Mouse (Mus musculus) forebrain, embryonic 14.5 days (tissue): ENCODE data around the gene Tppp2. TPM values are rescaled to one million over a fixed set of nuclear protein-coding genes. Genes with fewer than 3 reads are reported as not detected.

Experiments
- ATAC-seq: fragments of 200-750 bp; cut with Nextera tagmentation; 2 replicates; pipeline ENCODE4 v1.8.0; 2017; ENCODE audit warnings: mild to moderate bottlenecking, moderate library complexity
- DNase-seq: peaks from one replicate; pipeline ENCODE4 v3.0.0-alpha.2; 2015; ENCODE audit warnings: low spot score
- H3K27ac ChIP-seq: fragments of 300-500 bp; sonication (generic); 2 replicates; pipeline ENCODE4 v1.5.1; 2014; ENCODE audit warnings: low read depth, mild to moderate bottlenecking, control low read depth, low read length, moderate library complexity
- H3K27me3 ChIP-seq: fragments of 300-500 bp; sonication (generic); replicated peaks from 2 replicates; pipeline ENCODE4 v1.6.1; 2014; ENCODE audit warnings: low read length, control low read depth, mixed read lengths; ENCODE audit not compliant: control insufficient read depth, insufficient read depth
- H3K36me3 ChIP-seq: fragments of 300-500 bp; sonication (generic); 2 replicates; pipeline ENCODE4 v1.6.1; 2014; ENCODE audit warnings: low read length, control low read depth; ENCODE audit not compliant: control insufficient read depth, insufficient read depth
- H3K4me1 ChIP-seq: fragments of 300-500 bp; sonication (generic); 2 replicates; pipeline ENCODE4 v1.6.1; 2014; ENCODE audit warnings: antibody characterized with exemption, low read length, control low read depth; ENCODE audit not compliant: control insufficient read depth, insufficient read depth
- H3K4me2 ChIP-seq: fragments of 300-500 bp; sonication (generic); 2 replicates; pipeline ENCODE4 v1.6.1; 2014; ENCODE audit warnings: mild to moderate bottlenecking, control low read depth, low read length
- H3K4me3 ChIP-seq: fragments of 300-500 bp; sonication (generic); 2 replicates; pipeline ENCODE4 v1.5.1; 2014; ENCODE audit warnings: low read depth, low read length, control low read depth
- H3K9ac ChIP-seq: fragments of 300-500 bp; sonication (generic); 2 replicates; pipeline ENCODE4 v1.6.1; 2014; ENCODE audit warnings: mild to moderate bottlenecking, low read length, control low read depth, moderate library complexity
- H3K9me3 ChIP-seq: fragments of 300-500 bp; sonication (generic); replicated peaks from 2 replicates; pipeline ENCODE4 v1.6.1; 2016; ENCODE audit warnings: low read length, control low read depth, mixed read lengths; ENCODE audit not compliant: control insufficient read depth
- WGBS: fragments of 180-500 bp; shearing (Covaris S2); extraction: QIAGEN DNeasy Blood & Tissue Kit; methylation state at CpG from one replicate; pipeline ENCODE4 v1.1.7; 2014; 5-methylcytosine and 5-hydroxymethylcytosine counted together
- polyA plus RNA-seq: library from polyadenylated mRNA; unstranded; fragments of >200 nt; fragmentation: Nextera tagmentation; extraction: Ambion mirVana; gene quantifications from 2 replicates; pipeline ENCODE4 v1.2.1, GENCODE M21; 2014

Tppp2 gene
- not detected in 2 replicates for polyA plus RNA-seq

DNA sequence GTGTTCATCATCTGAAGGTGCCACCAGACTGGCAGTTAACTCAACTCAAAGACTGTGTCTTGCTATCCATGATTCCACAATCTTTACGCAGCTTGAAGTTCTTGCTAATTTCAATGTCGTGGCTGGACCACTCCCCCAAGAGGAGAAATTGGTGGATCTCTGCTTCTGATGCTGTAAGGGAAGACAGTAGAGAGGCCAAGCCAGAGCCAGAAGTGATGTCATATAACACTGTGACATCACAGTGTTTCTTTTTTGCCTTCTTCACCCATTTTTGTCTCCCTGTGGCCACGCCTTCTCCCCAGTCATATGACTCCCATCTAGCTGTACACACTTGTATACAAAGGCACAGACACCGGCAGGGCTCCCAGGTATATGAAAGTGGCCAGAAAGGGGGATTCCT, at the start of gene Tppp2:
Tppp2 (plus strand) TSS at position 301 of the 400 bp plus-strand sequence.
- no peak for DNase-seq
- Histone ChIP-seq H3K27me3 (no peaks in the 10 kb centered on the region), H3K4me2 (no peak within 1 kb of the TSS), H3K36me3 (no peaks in the 10 kb centered on the region), H3K9me3 (no peaks in the 10 kb centered on the region), H3K9ac (no peak within 1 kb of the TSS), H3K27ac (no peak within 1 kb of the TSS), H3K4me1 (no peaks in the 10 kb centered on the region; the same call in 1 of the 2 replicates), H3K4me3 (no peak within 1 kb of the TSS)
- 90% methylated on average over 4 of the region's 4 CpGs for WGBS
- no peak for ATAC-seq

DNA sequence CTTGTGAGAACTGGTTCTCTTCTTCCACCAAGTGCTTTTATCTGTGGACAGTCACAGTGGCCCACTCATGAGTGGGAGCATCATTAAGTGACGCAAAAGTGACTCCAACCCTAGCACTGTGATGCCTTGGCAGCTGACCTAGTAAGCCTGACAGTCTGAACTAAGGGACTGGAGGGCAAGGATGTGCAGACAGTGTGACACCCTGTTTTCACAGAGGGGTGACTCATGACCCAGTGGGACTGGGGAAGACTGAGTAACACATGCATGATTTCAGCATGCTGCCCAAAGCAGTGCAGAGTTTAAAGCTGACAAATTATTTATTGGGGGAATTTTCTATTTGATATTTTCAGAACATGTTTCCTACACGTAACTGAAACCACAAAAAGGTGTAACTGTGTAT, 47.5 kb upstream of the Tppp2 start:
- Histone ChIP-seq H3K9ac (no peak overlapping the region), H3K4me3 (no peak overlapping the region), H3K4me1 (no peaks in the 10 kb centered on the region), H3K4me2 (no peak overlapping the region), H3K36me3 (no peaks in the 10 kb centered on the region), H3K9me3 (no peaks in the 10 kb centered on the region), H3K27ac (no peak overlapping the region), H3K27me3 (no peaks in the 10 kb centered on the region)
- 83% methylated on average over 2 of the region's 2 CpGs for WGBS
- no peak for DNase-seq
- ATAC-seq: no peak

DNA sequence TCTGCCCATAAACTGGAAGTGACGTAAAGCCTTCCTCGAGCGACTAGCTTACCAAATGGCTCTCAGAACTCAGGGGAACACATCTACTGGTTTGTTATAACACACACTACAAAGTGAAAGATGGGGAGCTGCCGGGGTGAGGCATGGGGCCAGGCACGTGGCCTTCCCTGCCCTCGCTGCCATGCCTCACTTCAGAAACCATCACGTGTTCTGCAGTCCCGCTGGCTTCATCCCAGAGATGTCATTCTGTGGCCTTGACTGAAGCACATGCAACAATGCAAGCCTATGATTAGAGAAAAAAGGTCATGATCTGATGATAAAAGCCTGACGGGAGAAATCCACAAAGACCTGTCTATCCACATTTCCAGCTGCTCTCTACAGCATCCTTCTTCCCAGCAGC, 46.5 kb upstream of the Tppp2 start:
- H3K4me3 ChIP-seq: no peak overlapping the region
- H3K9me3 ChIP-seq: no peaks in the 10 kb centered on the region
- WGBS: 83% methylated on average over 9 of the region's 9 CpGs
- no peak overlapping the region for H3K4me2 ChIP-seq
- no peaks in the 10 kb centered on the region for H3K4me1 ChIP-seq
- no peak for ATAC-seq
- no peak for DNase-seq
- no peak overlapping the region for H3K27ac ChIP-seq
- H3K9ac ChIP-seq: no peak overlapping the region
- H3K36me3 ChIP-seq: no peaks in the 10 kb centered on the region
- H3K27me3 ChIP-seq: no peaks in the 10 kb centered on the region

DNA sequence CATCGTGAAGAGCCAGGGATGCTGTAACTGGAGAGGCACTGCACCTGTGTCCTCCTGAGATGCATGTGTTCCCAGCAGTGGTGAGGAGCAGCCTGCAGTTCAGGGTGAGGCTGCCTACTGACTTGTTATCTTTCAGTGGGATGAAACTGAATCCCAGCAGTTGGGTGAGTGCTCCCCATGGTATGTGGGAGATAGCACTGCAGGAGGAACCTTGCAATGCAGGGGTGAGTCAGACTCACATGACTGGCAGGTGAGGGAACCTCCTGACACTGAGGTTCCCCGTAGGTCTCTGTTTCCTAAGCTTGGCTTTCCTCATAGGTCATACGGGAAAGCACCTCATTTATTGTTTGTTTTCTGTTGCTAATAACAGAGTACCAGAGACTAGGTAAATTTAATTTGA, 40.7 kb upstream of the Tppp2 start:
- ATAC-seq: no peak
- H3K4me2 ChIP-seq: no peak overlapping the region
- H3K9ac ChIP-seq: no peak overlapping the region
- DNase-seq: no peak
- H3K36me3 ChIP-seq: no peaks in the 10 kb centered on the region
- WGBS: 92% methylated on average over 3 of the region's 3 CpGs
- no peaks in the 10 kb centered on the region for H3K4me1 ChIP-seq
- H3K27ac ChIP-seq: no peak overlapping the region
- no peaks in the 10 kb centered on the region for H3K27me3 ChIP-seq
- H3K4me3 ChIP-seq: no peak overlapping the region
- no peaks in the 10 kb centered on the region for H3K9me3 ChIP-seq

DNA sequence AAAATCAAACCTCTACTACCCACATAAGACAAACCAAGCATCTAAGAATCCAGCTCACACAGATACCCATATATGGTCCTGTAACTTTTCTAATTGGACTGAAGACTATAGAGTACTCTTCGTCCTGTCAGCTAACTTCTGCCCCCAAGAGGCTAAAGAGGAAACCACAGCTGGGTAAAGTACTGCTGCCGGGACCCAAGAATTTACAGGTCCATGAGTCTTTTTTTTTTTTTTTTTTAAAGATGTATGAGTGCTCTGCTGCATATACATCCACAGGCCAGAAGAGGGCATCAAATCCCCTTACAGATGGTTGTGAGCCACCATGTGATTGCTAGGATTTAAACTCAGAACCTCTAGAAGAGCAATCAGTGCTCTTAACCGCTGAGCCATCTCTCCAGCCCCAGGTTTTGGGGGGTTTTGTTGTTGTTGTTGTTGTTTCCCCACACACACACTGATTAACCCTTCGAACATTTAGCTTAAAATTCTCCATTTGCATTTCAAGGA, 34.6 kb upstream of the Tppp2 start:
- Histone ChIP-seq H3K36me3 (peaks cover 20% of the 10 kb centered on the region), H3K9me3 (no peaks in the 10 kb centered on the region), H3K27ac (no peak overlapping the region), H3K4me2 (peak overlapping the region; percentile 86), H3K4me1 (peaks cover 10% of the 10 kb centered on the region; the same call in 1 of the 2 replicates), H3K9ac (no peak overlapping the region), H3K4me3 (peak overlapping the region; percentile 68), H3K27me3 (no peaks in the 10 kb centered on the region)
- DNase-seq (peak; percentile 87), ATAC-seq (peak; percentile 36)
- 0% methylated on average over 4 of the region's 4 CpGs for WGBS

DNA sequence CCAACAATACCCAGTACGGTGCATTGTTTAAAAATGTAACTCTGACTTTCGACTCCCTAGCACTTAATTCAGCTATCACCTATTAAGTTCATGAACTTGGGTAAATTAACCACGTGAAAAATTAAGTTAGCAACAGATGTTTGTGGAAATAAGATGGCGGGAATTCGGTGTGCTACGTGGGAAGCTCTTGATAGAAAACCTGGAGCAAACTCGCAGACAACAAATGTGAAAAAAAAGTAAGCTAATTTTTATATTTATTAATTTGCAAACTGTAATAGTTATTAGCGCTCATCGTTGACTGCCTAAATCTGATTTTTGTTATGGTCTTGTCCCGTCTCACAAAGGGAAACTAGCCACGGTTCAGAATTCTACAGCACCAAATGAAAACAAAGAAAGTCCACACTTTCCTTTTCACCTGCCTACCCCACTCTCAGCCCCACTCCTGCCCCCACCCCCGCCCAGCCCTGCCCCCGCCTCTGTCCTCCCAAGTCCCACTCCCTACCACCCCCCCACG, 34.1 kb upstream of the Tppp2 start:
- 1% methylated on average over 14 of the region's 14 CpGs for whole genome bisulfite sequencing
- no peaks in the 10 kb centered on the region for H3K27me3 ChIP-seq

DNA sequence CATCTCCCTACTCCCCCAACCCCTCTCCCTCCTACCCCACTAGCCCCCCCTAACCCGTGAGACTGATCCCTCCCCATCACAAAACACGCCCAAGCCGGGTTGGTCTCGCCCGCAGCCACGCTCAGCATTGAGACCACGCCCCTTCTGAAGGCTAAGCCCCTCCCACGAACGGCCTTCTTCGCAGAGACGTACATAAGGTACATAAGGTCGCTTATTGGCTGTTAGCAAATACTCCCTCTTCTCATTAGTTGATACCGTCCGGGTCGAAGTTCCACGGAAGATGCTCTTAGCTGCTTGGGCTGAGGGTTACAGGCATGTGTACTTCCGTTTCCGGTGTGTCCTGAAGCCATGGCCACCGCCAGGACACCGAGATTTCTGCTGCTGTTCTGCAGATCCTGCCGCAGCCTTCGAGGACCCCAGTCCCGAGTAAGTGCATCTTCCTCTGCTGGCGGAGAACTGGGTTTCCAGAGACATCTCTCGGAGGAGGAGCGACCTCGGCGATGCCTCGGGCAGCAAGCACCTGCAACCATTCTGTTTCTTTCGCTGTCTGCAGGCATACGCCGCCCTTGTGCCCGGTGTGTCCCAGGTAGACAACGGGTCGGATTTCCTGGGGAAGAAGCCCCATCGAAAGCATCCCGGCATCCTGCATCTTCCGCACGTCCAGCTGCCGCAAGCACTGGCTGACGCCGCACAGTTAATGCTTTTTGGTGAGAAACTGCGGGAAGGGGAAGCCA, 33.5 kb upstream of the Tppp2 start, which contains the start of gene Mettl17:
Mettl17 (plus strand) TSS at position 245 of the 734 bp plus-strand sequence.
- H3K9ac ChIP-seq: peak within 1 kb of the TSS; percentile 79
- H3K27me3 ChIP-seq: no peaks in the 10 kb centered on the region
- peaks cover 31% of the 10 kb centered on the region for H3K36me3 ChIP-seq
- WGBS: under 1% methylated on average over 43 of the region's 43 CpGs
- DNase-seq (peak; percentile 99), ATAC-seq (peak; percentile 98)
- H3K9me3 ChIP-seq: no peaks in the 10 kb centered on the region
- H3K4me1 ChIP-seq: peaks cover 10% of the 10 kb centered on the region; the same call in 1 of the 2 replicates
- peak within 1 kb of the TSS; percentile 86 for H3K4me2 ChIP-seq
- peak within 1 kb of the TSS; percentile 86 for H3K27ac ChIP-seq
- H3K4me3 ChIP-seq: peak within 1 kb of the TSS; percentile 68

More for the DNA sequence above, 34.1 kb upstream of the Tppp2 start:
- Histone ChIP-seq H3K36me3 (peaks cover 25% of the 10 kb centered on the region), H3K27ac (peak overlapping the region; percentile 86), H3K9me3 (no peaks in the 10 kb centered on the region), H3K4me3 (peak overlapping the region; percentile 68), H3K4me2 (peak overlapping the region; percentile 86), H3K9ac (peak overlapping the region; percentile 58), H3K4me1 (peaks cover 10% of the 10 kb centered on the region; the same call in 1 of the 2 replicates)
- DNase-seq (peak; percentile 56), ATAC-seq (peak; percentile 49)

DNA sequence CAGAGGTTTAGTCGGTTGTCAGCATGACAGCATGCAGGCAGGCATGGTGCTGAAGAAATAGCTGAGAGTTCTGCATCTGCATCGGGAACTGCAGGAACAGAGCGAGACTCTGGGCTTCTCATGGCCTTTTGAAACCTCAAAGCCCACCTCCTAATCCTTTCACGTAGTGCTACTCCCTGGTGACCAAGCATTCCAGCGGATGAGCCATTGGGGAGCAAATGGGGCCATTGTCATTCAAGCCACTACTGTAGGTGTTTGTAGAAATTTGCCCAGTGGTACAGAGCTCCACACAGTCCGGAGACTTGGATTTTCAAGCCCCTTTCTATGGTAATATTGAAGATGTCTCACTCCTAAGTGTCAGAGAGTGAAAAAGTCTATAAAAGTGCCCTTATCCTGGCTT, 32.2 kb upstream of the Tppp2 start:
- DNase-seq: no peak
- WGBS: 47% methylated on average over 6 of the region's 6 CpGs
- no peaks in the 10 kb centered on the region for H3K9me3 ChIP-seq
- ATAC-seq: no peak
- H3K4me2 ChIP-seq: peak overlapping the region; percentile 86
- no peak overlapping the region for H3K27ac ChIP-seq
- H3K4me3 ChIP-seq: 0 out of 2 replicates have a peak overlapping the region, but pooled peaks have one; percentile 68
- H3K9ac ChIP-seq: no peak overlapping the region
- H3K27me3 ChIP-seq: no peaks in the 10 kb centered on the region
- H3K4me1 ChIP-seq: peaks cover 10% of the 10 kb centered on the region; the same call in 1 of the 2 replicates
- H3K36me3 ChIP-seq: peaks cover 41% of the 10 kb centered on the region

DNA sequence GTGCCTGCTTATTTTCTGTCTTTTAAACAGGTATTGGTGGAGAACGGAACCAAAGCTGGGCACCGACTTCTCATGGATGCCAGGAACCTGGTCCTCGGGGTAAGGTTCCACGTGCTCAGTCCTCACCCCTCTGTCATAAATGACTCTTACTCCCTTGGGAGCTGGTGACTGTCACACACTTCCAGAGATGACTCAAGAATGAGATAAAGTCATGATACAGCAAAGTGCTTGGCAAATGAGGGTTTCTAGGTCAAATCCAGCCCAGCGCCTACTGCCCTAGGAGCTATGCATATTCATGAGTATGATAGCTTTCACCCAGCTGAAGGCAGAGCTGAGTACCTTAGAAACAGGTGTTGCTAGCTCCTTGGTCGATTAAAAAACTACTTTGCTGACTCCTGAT, 28.4 kb upstream of the Tppp2 start:
- no peaks in the 10 kb centered on the region for H3K9me3 ChIP-seq
- no peaks in the 10 kb centered on the region for H3K27me3 ChIP-seq
- WGBS: 90% methylated on average over 6 of the region's 6 CpGs
- no peak overlapping the region for H3K27ac ChIP-seq
- peaks cover 66% of the 10 kb centered on the region for H3K36me3 ChIP-seq
- no peak overlapping the region for H3K4me2 ChIP-seq
- no peak for DNase-seq
- peaks cover 10% of the 10 kb centered on the region; the same call in 1 of the 2 replicates for H3K4me1 ChIP-seq
- no peak overlapping the region for H3K9ac ChIP-seq
- H3K4me3 ChIP-seq: no peak overlapping the region
- ATAC-seq: no peak
